Mouse (Mus musculus) embryonic facial prominence, embryonic 10.5 days (tissue): ENCODE data around the gene Vps37d. TPM values are rescaled to one million over a fixed set of nuclear protein-coding genes. Genes with fewer than 3 reads are reported as not detected.

Experiments
- DNase-seq: peaks from one replicate; pipeline ENCODE4 v3.0.0-alpha.2; 2017; ENCODE audit warnings: low spot score
- H3K27ac ChIP-seq: fragments of 300-500 bp; sonication (generic); replicated peaks from 2 replicates; pipeline ENCODE4 v1.5.1; 2016; ENCODE audit warnings: mild to moderate bottlenecking
- H3K27me3 ChIP-seq: fragments of 300-500 bp; sonication (generic); replicated peaks from 2 replicates; pipeline ENCODE4 v1.6.1; 2016; ENCODE audit warnings: low read depth, mild to moderate bottlenecking; ENCODE audit not compliant: poor library complexity, severe bottlenecking
- H3K36me3 ChIP-seq: fragments of 300-500 bp; sonication (generic); replicated peaks from 2 replicates; pipeline ENCODE4 v1.6.1; 2016; ENCODE audit warnings: mild to moderate bottlenecking, moderate library complexity
- H3K4me1 ChIP-seq: fragments of 300-500 bp; sonication (generic); 2 replicates; pipeline ENCODE4 v1.6.1; 2016
- H3K4me3 ChIP-seq: fragments of 300-500 bp; sonication (generic); 2 replicates; pipeline ENCODE4 v1.5.1; 2016; ENCODE audit warnings: mild to moderate bottlenecking, moderate library complexity
- H3K9me3 ChIP-seq: fragments of 300-500 bp; sonication (generic); 2 replicates; pipeline ENCODE4 v1.6.1; 2016; ENCODE audit warnings: mild to moderate bottlenecking
- WGBS: fragments of 180-500 bp; shearing (Covaris S2); methylation state at CpG from one replicate; pipeline ENCODE4 v1.1.7; 2016; 5-methylcytosine and 5-hydroxymethylcytosine counted together
- polyA plus RNA-seq: library from polyadenylated mRNA; unstranded; fragments of >200 nt; fragmentation: Nextera tagmentation; extraction: Ambion mirVana; gene quantifications from 2 replicates; pipeline ENCODE4 v1.2.1, GENCODE M21; 2016

Gene Vps37d
- 9.2 and 9.5 TPM in 2 replicates for polyA plus RNA-seq

- H3K27me3 ChIP-seq = peaks cover 9% of the 10 kb centered on the region; the same call in 1 of the 2 replicates
- peaks cover 39% of the 10 kb centered on the region for H3K4me1 ChIP-seq
- WGBS = 2% methylated on average over 82 of the region's 83 CpGs
- peak within 1 kb of the TSS; percentile 92 for H3K4me3 ChIP-seq
- H3K36me3 ChIP-seq = peaks cover 36% of the 10 kb centered on the region
- peak within 1 kb of the TSS; percentile 97 for H3K27ac ChIP-seq
- peak; percentile 95 for DNase-seq
- no peaks in the 10 kb centered on the region for H3K9me3 ChIP-seq
These were observed at the start of gene Vps37d for GRCm38 (mm10) chr5:135077564-135078481. TSS of gene Vps37d (minus strand) at chr5:135078266.

GRCm38 (mm10) chr5:135127669-135128068 lies 49.6 kb upstream of the Vps37d start:
- H3K27ac ChIP-seq = no peak overlapping the region
- no peaks in the 10 kb centered on the region for H3K9me3 ChIP-seq
- no peak overlapping the region for H3K4me3 ChIP-seq
- H3K36me3 ChIP-seq = no peaks in the 10 kb centered on the region
- no peaks in the 10 kb centered on the region; the same call in 1 of the 2 replicates for H3K4me1 ChIP-seq
- H3K27me3 ChIP-seq = peaks cover 17% of the 10 kb centered on the region
- WGBS = 79% methylated on average over 6 of the region's 6 CpGs
- no peak for DNase-seq

- no peaks in the 10 kb centered on the region; the same call in 1 of the 2 replicates for H3K4me1 ChIP-seq
- WGBS = 59% methylated on average over 6 of the region's 6 CpGs
- no peak overlapping the region for H3K27ac ChIP-seq
- H3K9me3 ChIP-seq = no peaks in the 10 kb centered on the region
- no peak for DNase-seq
- H3K4me3 ChIP-seq = no peak overlapping the region
- no peaks in the 10 kb centered on the region for H3K36me3 ChIP-seq
- H3K27me3 ChIP-seq = peaks cover 17% of the 10 kb centered on the region
These were observed 48.1 kb upstream of the Vps37d start for GRCm38 (mm10) chr5:135126121-135126520.

GRCm38 (mm10) chr5:135120753-135121152 lies 42.7 kb upstream of the Vps37d start:
- Histone ChIP-seq H3K4me1 (peaks cover 5% of the 10 kb centered on the region), H3K4me3 (no peak overlapping the region), H3K36me3 (no peaks in the 10 kb centered on the region), H3K9me3 (no peaks in the 10 kb centered on the region), H3K27ac (no peak overlapping the region), H3K27me3 (peaks cover 30% of the 10 kb centered on the region)
- DNase-seq = no peak
- WGBS = 67% methylated on average over 4 of the region's 4 CpGs

- Histone ChIP-seq H3K27me3 (peaks cover 30% of the 10 kb centered on the region), H3K9me3 (no peaks in the 10 kb centered on the region), H3K27ac (0 out of 2 replicates have a peak overlapping the region, but pooled peaks have one; percentile 7), H3K4me3 (no peak overlapping the region), H3K36me3 (no peaks in the 10 kb centered on the region), H3K4me1 (peaks cover 5% of the 10 kb centered on the region)
- 26% methylated on average over 6 of the region's 6 CpGs for WGBS
- peak; percentile 73 for DNase-seq
These were observed 40.6 kb upstream of the Vps37d start for GRCm38 (mm10) chr5:135118589-135119081.

GRCm38 (mm10) chr5:135115241-135115640 lies 37.2 kb upstream of the Vps37d start:
- 89% methylated on average over 8 of the region's 8 CpGs for WGBS
- Histone ChIP-seq H3K4me1 (peaks cover 5% of the 10 kb centered on the region), H3K4me3 (no peak overlapping the region), H3K36me3 (no peaks in the 10 kb centered on the region), H3K9me3 (no peaks in the 10 kb centered on the region), H3K27me3 (peaks cover 11% of the 10 kb centered on the region), H3K27ac (no peak overlapping the region)
- no peak for DNase-seq

- Histone ChIP-seq H3K27me3 (peaks cover 22% of the 10 kb centered on the region), H3K36me3 (no peaks in the 10 kb centered on the region), H3K4me1 (peaks cover 3% of the 10 kb centered on the region), H3K9me3 (no peaks in the 10 kb centered on the region), H3K4me3 (no peak overlapping the region), H3K27ac (no peak overlapping the region)
- DNase-seq = no peak
- WGBS = 87% methylated on average over 12 of the region's 12 CpGs
These were observed 35.7 kb upstream of the Vps37d start for GRCm38 (mm10) chr5:135113782-135114181.

GRCm38 (mm10) chr5:135109976-135110375 lies 31.9 kb upstream of the Vps37d start:
- WGBS = 78% methylated on average over 6 of the region's 6 CpGs
- H3K27me3 ChIP-seq = peaks cover 60% of the 10 kb centered on the region
- H3K27ac ChIP-seq = no peak overlapping the region
- H3K9me3 ChIP-seq = no peaks in the 10 kb centered on the region
- DNase-seq = no peak
- H3K36me3 ChIP-seq = no peaks in the 10 kb centered on the region
- peaks cover 23% of the 10 kb centered on the region for H3K4me1 ChIP-seq
- no peak overlapping the region for H3K4me3 ChIP-seq

- H3K36me3 ChIP-seq = no peaks in the 10 kb centered on the region
- no peak for DNase-seq
- no peaks in the 10 kb centered on the region for H3K9me3 ChIP-seq
- H3K27me3 ChIP-seq = peaks cover 64% of the 10 kb centered on the region
- H3K4me1 ChIP-seq = peaks cover 23% of the 10 kb centered on the region
- no peak overlapping the region for H3K4me3 ChIP-seq
- no peak overlapping the region for H3K27ac ChIP-seq
- 83% methylated on average over 3 of the region's 3 CpGs for WGBS
These were observed 31.4 kb upstream of the Vps37d start for GRCm38 (mm10) chr5:135109426-135109825.

- Histone ChIP-seq H3K9me3 (0 out of 2 replicates have a peak, but pooled peaks cover 2% of the 10 kb centered on the region), H3K27ac (no peak overlapping the region), H3K27me3 (peaks cover 64% of the 10 kb centered on the region), H3K36me3 (no peaks in the 10 kb centered on the region), H3K4me1 (peaks cover 23% of the 10 kb centered on the region), H3K4me3 (no peak overlapping the region)
- 54% methylated on average over 6 of the region's 6 CpGs for WGBS
- no peak for DNase-seq
These were observed 31.0 kb upstream of the Vps37d start for GRCm38 (mm10) chr5:135109017-135109416.

GRCm38 (mm10) chr5:135107521-135108501 lies 29.7 kb upstream of the Vps37d start:
- peak; percentile 74 for DNase-seq
- no peak overlapping the region for H3K27ac ChIP-seq
- H3K4me1 ChIP-seq = peaks cover 23% of the 10 kb centered on the region
- H3K9me3 ChIP-seq = 0 out of 2 replicates have a peak, but pooled peaks cover 4% of the 10 kb centered on the region
- peak overlapping the region; percentile 71 for H3K4me3 ChIP-seq
- no peaks in the 10 kb centered on the region for H3K36me3 ChIP-seq
- peaks cover 64% of the 10 kb centered on the region for H3K27me3 ChIP-seq
- whole genome bisulfite sequencing = 8% methylated on average over 40 of the region's 40 CpGs

GRCm38 (mm10) chr5:135106758-135107256 lies 28.7 kb upstream of the Vps37d start:
- Histone ChIP-seq H3K27me3 (peaks cover 64% of the 10 kb centered on the region), H3K36me3 (no peaks in the 10 kb centered on the region), H3K27ac (peak overlapping the region; percentile 67; the same call in 1 of the 2 replicates)

More at GRCm38 (mm10) chr5:135106758-135107256, 28.7 kb upstream of the Vps37d start:
- H3K4me3 ChIP-seq = peak overlapping the region; percentile 71
- under 1% methylated on average over 48 of the region's 48 CpGs for WGBS
- H3K9me3 ChIP-seq = 0 out of 2 replicates have a peak, but pooled peaks cover 4% of the 10 kb centered on the region
- peaks cover 23% of the 10 kb centered on the region for H3K4me1 ChIP-seq
- DNase-seq = peak; percentile 89
